Mouse (Mus musculus) liver, embryonic 14.5 days (tissue): ENCODE results near the gene Phactr1.

Experiments
- CTCF ChIP-seq: IDR thresholded peaks from 2 replicates; pipeline ENCODE4 v1.5.1; 2016; ENCODE audit warnings: antibody characterized with exemption, low read depth, control low read depth
- EP300 ChIP-seq: IDR thresholded peaks from 2 replicates; pipeline ENCODE4 v1.6.1; 2016; ENCODE audit warnings: antibody characterized with exemption, low read depth

- TF ChIP-seq EP300: no peak
- TF ChIP-seq CTCF: no peak
Measured at GRCm38 (mm10) chr13:43133400-43133799, 453.0 kb downstream of the Phactr1 start.
